Mouse (Mus musculus) intestine, embryonic 14.5 days (tissue): ENCODE results near the gene Polr2l. TPM values are rescaled to one million over a fixed set of nuclear protein-coding genes. Genes with fewer than 3 reads are reported as not detected.

Experiments
- ATAC-seq: fragments of 200-750 bp; cut with Nextera tagmentation; replicated peaks from 2 replicates; pipeline ENCODE4 v1.8.0; 2017; ENCODE audit warnings: low read depth, moderate number of reproducible peaks, moderate TSS enrichment, moderate library complexity; ENCODE audit not compliant: low FRiP score, low TSS enrichment
- DNase-seq: peaks from one replicate; pipeline ENCODE4 v3.0.0-alpha.2; 2018; ENCODE audit warnings: low spot score
- H3K27ac ChIP-seq: fragments of 300-500 bp; sonication (generic); 2 replicates; pipeline ENCODE4 v1.5.1; 2014; ENCODE audit warnings: low read depth, mild to moderate bottlenecking, control low read depth
- H3K27me3 ChIP-seq: fragments of 300-500 bp; sonication (generic); replicated peaks from 2 replicates; pipeline ENCODE4 v1.6.1; 2014; ENCODE audit warnings: low read length, control low read depth; ENCODE audit not compliant: control insufficient read depth, insufficient read depth
- H3K36me3 ChIP-seq: fragments of 300-500 bp; sonication (generic); 2 replicates; pipeline ENCODE4 v1.6.1; 2014; ENCODE audit warnings: low read length, control low read depth; ENCODE audit not compliant: control insufficient read depth, insufficient read depth
- H3K4me1 ChIP-seq: fragments of 300-500 bp; sonication (generic); replicated peaks from 2 replicates; pipeline ENCODE4 v1.6.1; 2014; ENCODE audit warnings: low read length, control low read depth, mixed read lengths; ENCODE audit not compliant: control insufficient read depth, insufficient read depth
- H3K4me2 ChIP-seq: fragments of 300-500 bp; sonication (generic); 2 replicates; pipeline ENCODE4 v1.6.1; 2014; ENCODE audit warnings: low read length
- H3K4me3 ChIP-seq: fragments of 300-500 bp; sonication (generic); 2 replicates; pipeline ENCODE4 v1.5.1; 2014; ENCODE audit warnings: low read depth, low read length, control low read depth, mixed read lengths
- H3K9ac ChIP-seq: fragments of 300-500 bp; sonication (generic); 2 replicates; pipeline ENCODE4 v1.6.1; 2014; ENCODE audit warnings: mild to moderate bottlenecking, low read length
- H3K9me3 ChIP-seq: fragments of 300-500 bp; sonication (generic); 2 replicates; pipeline ENCODE4 v1.6.1; 2016; ENCODE audit warnings: low read length, control low read depth; ENCODE audit not compliant: control insufficient read depth
- WGBS: fragments of 180-500 bp; shearing (Covaris S2); extraction: QIAGEN DNeasy Blood & Tissue Kit; methylation state at CpG from one replicate; pipeline ENCODE4 v1.1.7; 2014; 5-methylcytosine and 5-hydroxymethylcytosine counted together
- polyA plus RNA-seq: library from polyadenylated mRNA; unstranded; fragments of >200 nt; fragmentation: Nextera tagmentation; extraction: Ambion mirVana; gene quantifications from 2 replicates; pipeline ENCODE4 v1.2.1, GENCODE M21; 2014

Polr2l gene
- polyA plus RNA-seq, 1 experiment from 2014 or later: 73.4 TPM

DNA sequence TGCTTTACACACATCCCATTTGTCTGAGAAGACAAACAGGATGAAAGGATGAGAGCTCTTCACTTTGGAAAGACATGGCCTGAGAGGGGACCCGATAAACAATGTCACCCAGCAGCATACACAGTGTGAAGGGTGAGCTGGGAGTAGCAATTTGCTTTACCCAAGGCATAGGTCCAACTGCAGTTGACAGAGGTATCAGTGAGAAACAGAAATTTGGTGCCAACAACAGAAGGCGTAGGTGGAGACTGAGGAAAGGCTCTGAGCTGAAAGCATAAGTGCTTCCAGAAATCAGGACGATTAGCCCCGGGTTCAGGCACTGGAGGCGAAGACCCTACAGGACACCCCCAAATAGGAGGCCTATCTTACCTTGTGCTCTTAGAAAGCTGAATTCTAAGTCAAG, 35.3 kb upstream of the Polr2l start:
- ATAC-seq (no peak), DNase-seq (no peak)
- Histone ChIP-seq H3K36me3 (peaks cover 5% of the 10 kb centered on the region; the same call in 1 of the 2 replicates), H3K4me2 (no peak overlapping the region), H3K4me1 (no peaks in the 10 kb centered on the region), H3K9ac (no peak overlapping the region), H3K27me3 (no peaks in the 10 kb centered on the region), H3K9me3 (no peaks in the 10 kb centered on the region), H3K27ac (no peak overlapping the region), H3K4me3 (no peak overlapping the region)
- 94% methylated on average over 5 of the region's 5 CpGs for WGBS

DNA sequence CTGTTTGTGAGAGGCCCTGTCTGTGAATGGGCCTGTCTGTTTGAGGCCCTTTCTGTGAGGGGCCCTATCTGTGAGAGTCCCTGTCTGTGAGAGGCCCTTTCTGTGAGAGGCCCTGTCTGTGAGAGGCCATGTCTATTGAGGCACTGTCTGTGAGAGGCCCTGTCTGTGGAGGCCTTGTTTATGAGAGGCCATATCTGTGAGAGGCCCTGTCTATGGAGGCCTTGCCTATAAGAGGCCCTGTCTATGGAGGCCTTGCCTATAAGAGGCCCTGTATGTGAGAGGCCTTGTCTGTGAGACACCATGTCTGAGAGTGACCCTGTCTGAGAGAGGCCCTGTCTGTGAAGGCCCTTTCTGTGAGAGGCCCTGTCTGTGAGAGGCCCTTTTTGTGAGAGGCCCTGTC, 33.2 kb upstream of the Polr2l start:
- H3K4me1 ChIP-seq: no peaks in the 10 kb centered on the region
- no peaks in the 10 kb centered on the region for H3K9me3 ChIP-seq
- no peaks in the 10 kb centered on the region for H3K27me3 ChIP-seq
- no peak overlapping the region for H3K4me3 ChIP-seq
- ATAC-seq (no peak), DNase-seq (no peak)
- 0 out of 2 replicates have a peak overlapping the region, but pooled peaks have one; percentile 29 for H3K27ac ChIP-seq
- no peaks in the 10 kb centered on the region for H3K36me3 ChIP-seq
- no peak overlapping the region for H3K4me2 ChIP-seq
- H3K9ac ChIP-seq: no peak overlapping the region

DNA sequence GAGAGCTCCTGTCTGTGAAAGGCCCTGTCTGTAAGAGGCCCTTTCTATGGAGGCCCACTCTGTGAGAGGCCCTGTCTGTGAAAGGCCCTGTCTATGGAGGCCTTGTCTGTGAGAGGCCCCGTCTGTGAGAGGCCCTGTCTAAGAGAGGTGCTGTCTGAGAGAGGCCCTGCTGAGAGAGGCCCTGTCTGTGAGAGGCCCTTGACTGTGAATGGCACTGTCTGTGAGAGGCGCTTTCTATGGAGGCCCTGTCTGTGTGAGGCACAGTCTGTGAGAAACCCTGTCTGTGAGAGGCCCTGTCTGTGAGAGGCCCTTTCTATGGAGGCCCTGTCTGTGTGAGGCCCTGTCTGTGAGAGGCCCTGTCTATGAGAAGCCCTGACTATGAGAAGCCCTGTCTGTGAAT, 31.3 kb upstream of the Polr2l start:
- no peak for ATAC-seq
- H3K27ac ChIP-seq: no peak overlapping the region

DNA sequence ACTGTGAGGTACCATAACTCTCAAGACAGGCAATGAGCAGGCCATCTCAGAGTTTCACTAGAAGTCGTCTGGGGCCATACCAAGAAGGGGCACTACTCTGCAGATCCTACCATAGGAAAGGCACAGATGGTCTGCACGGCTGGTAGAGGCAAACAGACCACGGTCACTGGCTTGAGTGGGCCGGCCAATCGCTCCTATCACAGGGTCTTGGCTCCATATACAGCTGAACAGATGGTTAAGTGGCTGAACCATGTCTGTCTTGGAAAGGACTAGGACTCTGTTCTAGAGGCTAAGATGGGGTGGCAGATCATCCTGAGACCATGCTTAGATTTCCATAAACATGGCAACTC, 27.6 kb upstream of the Polr2l start:
- ATAC-seq (no peak), DNase-seq (no peak)
- Histone ChIP-seq H3K9me3 (no peaks in the 10 kb centered on the region), H3K27me3 (no peaks in the 10 kb centered on the region), H3K36me3 (no peaks in the 10 kb centered on the region), H3K27ac (no peak overlapping the region), H3K4me3 (no peak overlapping the region), H3K4me1 (no peaks in the 10 kb centered on the region), H3K4me2 (no peak overlapping the region), H3K9ac (no peak overlapping the region)
- 93% methylated on average over 5 of the region's 5 CpGs for WGBS

More for the DNA sequence above, 31.3 kb upstream of the Polr2l start:
- Histone ChIP-seq H3K4me3 (no peak overlapping the region), H3K4me2 (no peak overlapping the region), H3K36me3 (no peaks in the 10 kb centered on the region), H3K9ac (no peak overlapping the region), H3K4me1 (no peaks in the 10 kb centered on the region), H3K9me3 (no peaks in the 10 kb centered on the region), H3K27me3 (no peaks in the 10 kb centered on the region)
- DNase-seq: no peak
- WGBS: 80% methylated on average over 2 of the region's 2 CpGs

DNA sequence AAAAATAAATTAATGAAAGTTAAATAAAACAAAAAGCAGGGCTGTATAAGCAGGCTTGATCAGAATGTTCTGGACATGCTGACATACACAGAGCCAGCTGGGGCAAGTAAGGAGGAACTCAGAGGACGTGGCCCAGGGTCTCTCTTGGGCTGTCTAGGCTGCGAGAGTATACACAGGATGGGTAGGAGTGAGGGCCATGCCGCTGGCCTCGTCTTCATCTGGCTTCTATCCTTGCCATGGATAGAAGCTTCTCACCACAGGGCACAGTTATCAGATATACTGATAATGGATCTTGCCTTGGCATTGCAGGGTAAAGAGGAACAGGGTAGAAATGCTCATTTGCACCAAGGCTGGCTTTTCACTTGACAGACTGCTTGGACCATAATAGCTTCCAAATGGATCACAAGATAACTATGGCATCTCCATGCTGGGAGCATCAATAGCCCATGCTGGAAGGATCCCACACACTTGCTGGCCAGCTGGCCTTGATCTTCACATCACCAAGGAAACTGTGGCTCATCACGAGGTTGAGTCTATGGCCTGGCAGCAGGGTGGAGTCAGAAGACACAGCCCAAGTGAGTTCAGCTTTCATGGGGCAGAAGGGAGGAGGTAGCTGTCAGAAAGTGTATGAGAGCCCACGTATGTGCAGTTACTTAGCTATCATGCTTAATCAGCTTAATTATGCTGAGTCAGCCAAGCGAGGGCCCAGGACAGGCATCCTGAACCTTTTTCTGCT, 27.1 kb upstream of the Polr2l start:
- DNase-seq (no peak), ATAC-seq (no peak)
- Histone ChIP-seq H3K4me3 (no peak overlapping the region), H3K4me1 (no peaks in the 10 kb centered on the region), H3K36me3 (no peaks in the 10 kb centered on the region), H3K27ac (no peak overlapping the region), H3K4me2 (no peak overlapping the region), H3K27me3 (no peaks in the 10 kb centered on the region), H3K9ac (no peak overlapping the region), H3K9me3 (no peaks in the 10 kb centered on the region)
- 87% methylated on average over 7 of the region's 7 CpGs for WGBS

DNA sequence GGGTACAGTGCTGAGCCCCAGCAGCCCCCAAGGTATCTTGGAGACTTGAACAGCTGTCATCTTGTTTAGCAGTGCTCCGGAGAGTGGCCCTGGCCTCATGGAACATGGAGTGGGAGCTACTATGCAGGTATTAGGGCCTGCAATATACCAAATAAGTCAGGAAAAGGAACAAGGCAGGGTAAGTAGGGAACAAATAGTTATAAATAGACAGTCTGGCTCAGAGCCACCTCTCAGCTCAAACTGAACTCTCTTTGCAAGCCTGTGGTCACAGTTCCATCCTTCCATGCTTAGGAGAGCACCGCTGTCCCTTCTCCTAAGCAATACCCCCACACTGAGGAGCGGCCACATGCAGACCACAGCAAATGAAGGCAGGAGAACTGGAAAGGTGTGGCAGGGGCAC, 22.7 kb upstream of the Polr2l start:
- Histone ChIP-seq H3K4me2 (no peak overlapping the region), H3K27ac (no peak overlapping the region), H3K9ac (no peak overlapping the region), H3K4me3 (no peak overlapping the region), H3K4me1 (no peaks in the 10 kb centered on the region), H3K36me3 (peaks cover 23% of the 10 kb centered on the region), H3K27me3 (no peaks in the 10 kb centered on the region), H3K9me3 (no peaks in the 10 kb centered on the region)
- ATAC-seq (no peak), DNase-seq (no peak)
- WGBS: 89% methylated on average over 3 of the region's 3 CpGs

DNA sequence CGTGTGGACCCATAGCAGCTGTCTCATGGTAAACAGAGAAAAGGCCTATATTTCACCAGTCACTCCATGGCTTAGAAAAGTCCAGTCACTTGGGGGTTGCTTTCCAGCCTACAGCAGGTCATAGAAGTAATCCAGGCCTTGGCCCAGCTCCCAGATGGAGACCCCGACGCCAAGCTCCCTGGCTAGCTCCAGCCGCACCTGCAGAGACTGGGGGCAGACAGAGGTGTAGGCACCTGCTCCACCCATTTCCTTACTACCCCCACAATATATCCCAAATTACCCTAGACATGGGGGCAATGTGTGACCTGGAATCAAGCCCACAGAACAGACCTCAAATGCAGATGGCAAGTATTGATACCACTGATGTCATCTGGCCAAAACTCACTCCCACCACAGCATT, 21.0 kb upstream of the Polr2l start:
- Histone ChIP-seq H3K9ac (no peak overlapping the region), H3K4me3 (no peak overlapping the region), H3K36me3 (peaks cover 29% of the 10 kb centered on the region), H3K4me2 (no peak overlapping the region), H3K27me3 (no peaks in the 10 kb centered on the region), H3K27ac (no peak overlapping the region), H3K4me1 (no peaks in the 10 kb centered on the region), H3K9me3 (no peaks in the 10 kb centered on the region)
- DNase-seq (no peak), ATAC-seq (no peak)
- 93% methylated on average over 4 of the region's 4 CpGs for WGBS

DNA sequence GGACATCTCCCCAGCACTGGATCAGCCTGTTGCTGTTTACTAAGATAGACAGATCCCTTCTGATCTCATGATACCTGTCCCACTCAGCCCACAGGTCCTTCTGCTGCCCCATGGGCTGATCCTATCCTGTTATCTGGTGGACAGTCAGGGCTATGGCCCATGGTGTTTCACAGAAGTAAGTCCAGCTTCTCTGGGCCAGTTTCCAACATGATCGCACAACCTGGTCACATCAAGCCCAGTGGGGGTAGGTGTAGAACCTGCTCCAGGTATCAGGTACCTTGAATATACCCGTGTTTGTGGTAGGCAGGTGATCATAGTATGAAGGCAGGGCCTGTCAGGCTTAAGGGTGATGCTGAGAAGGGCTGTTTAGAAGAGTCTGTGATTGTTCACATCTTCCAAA, 20.4 kb upstream of the Polr2l start:
- Histone ChIP-seq H3K9ac (no peak overlapping the region), H3K36me3 (peaks cover 33% of the 10 kb centered on the region), H3K4me1 (no peaks in the 10 kb centered on the region), H3K27ac (no peak overlapping the region), H3K4me2 (no peak overlapping the region), H3K4me3 (no peak overlapping the region), H3K27me3 (no peaks in the 10 kb centered on the region), H3K9me3 (no peaks in the 10 kb centered on the region)
- no peak for DNase-seq
- 86% methylated on average over 2 of the region's 2 CpGs for WGBS
- no peak for ATAC-seq

DNA sequence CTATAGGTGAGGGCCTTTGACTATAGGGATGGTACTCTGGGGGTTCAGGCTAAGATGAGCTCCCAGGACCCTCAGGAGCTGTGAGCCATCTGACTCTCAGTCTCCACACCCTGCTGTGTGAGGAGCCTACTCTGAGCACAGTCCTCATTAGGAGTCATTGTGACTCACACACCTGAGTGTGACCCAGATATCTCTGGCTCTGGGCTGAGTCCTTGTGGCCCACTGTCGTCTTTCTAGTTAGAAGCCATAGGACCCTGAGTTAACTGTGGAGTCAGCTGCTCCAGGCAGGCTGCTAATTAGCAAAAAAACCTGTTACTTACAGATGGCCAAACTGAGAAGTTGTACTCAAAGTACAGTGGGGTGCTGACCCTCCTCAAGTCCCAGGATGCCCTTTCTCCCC, 18.8 kb upstream of the Polr2l start:
- no peak overlapping the region for H3K27ac ChIP-seq
- DNase-seq (no peak), ATAC-seq (no peak)
- no peaks in the 10 kb centered on the region for H3K27me3 ChIP-seq
- H3K9ac ChIP-seq: no peak overlapping the region
- no peaks in the 10 kb centered on the region for H3K4me1 ChIP-seq
- 78% methylated on average over 1 of the region's 1 CpGs for WGBS
- no peak overlapping the region for H3K4me2 ChIP-seq
- H3K9me3 ChIP-seq: no peaks in the 10 kb centered on the region
- H3K36me3 ChIP-seq: peaks cover 37% of the 10 kb centered on the region
- H3K4me3 ChIP-seq: no peak overlapping the region
